Mouse (Mus musculus) hindbrain, postnatal 0 days (tissue): ENCODE measurements around the gene Pbx4. TPM values are rescaled to one million over a fixed set of nuclear protein-coding genes. Genes with fewer than 3 reads are reported as not detected.
A peak's percentile ranks its signal among the peaks of the same experiment; 100 is the strongest.

Experiments used
- ATAC-seq: fragments of 200-750 bp; cut with Nextera tagmentation; 2 replicates; pipeline ENCODE4 v1.8.0; 2017; ENCODE audit warnings: mild to moderate bottlenecking, moderate TSS enrichment, moderate library complexity
- DNase-seq: peaks from one replicate; pipeline ENCODE4 v3.0.0-alpha.2; 2015; ENCODE audit warnings: low spot score
- H3K27ac ChIP-seq: fragments of 300-500 bp; sonication (generic); 2 replicates; pipeline ENCODE4 v1.5.1; 2014; ENCODE audit warnings: mild to moderate bottlenecking
- H3K27me3 ChIP-seq: fragments of 300-500 bp; sonication (generic); 2 replicates; pipeline ENCODE4 v1.6.1; 2014; ENCODE audit warnings: low read length, mixed read lengths; ENCODE audit not compliant: insufficient read depth
- H3K36me3 ChIP-seq: fragments of 300-500 bp; sonication (generic); 2 replicates; pipeline ENCODE4 v1.6.1; 2014; ENCODE audit warnings: low read length, mixed read lengths; ENCODE audit not compliant: insufficient read depth
- H3K4me1 ChIP-seq: fragments of 300-500 bp; sonication (generic); 2 replicates; pipeline ENCODE4 v1.6.1; 2014; ENCODE audit warnings: antibody characterized with exemption, low read length, mixed read lengths; ENCODE audit not compliant: insufficient read depth
- H3K4me2 ChIP-seq: fragments of 300-500 bp; sonication (generic); 2 replicates; pipeline ENCODE4 v1.6.1; 2014; ENCODE audit warnings: low read depth, mild to moderate bottlenecking, low read length, moderate library complexity, mixed read lengths
- H3K4me3 ChIP-seq: fragments of 300-500 bp; sonication (generic); 2 replicates; pipeline ENCODE4 v1.5.1; 2014; ENCODE audit warnings: low read length
- H3K9ac ChIP-seq: fragments of 300-500 bp; sonication (generic); replicated peaks from 2 replicates; pipeline ENCODE4 v1.6.1; 2014; ENCODE audit warnings: mild to moderate bottlenecking, low read length, moderate library complexity, mixed read lengths
- H3K9me3 ChIP-seq: fragments of 300-500 bp; sonication (generic); 2 replicates; pipeline ENCODE4 v1.6.1; 2016; ENCODE audit warnings: low read length, mixed read lengths
- CTCF ChIP-seq: IDR thresholded peaks from 2 replicates; pipeline ENCODE4 v1.5.1; 2016; ENCODE audit warnings: antibody characterized with exemption, control low read depth, low read depth
- WGBS: fragments of 180-500 bp; shearing (Covaris S2); extraction: QIAGEN DNeasy Blood & Tissue Kit; methylation state at CpG from one replicate; pipeline ENCODE4 v1.1.7; 2014; 5-methylcytosine and 5-hydroxymethylcytosine counted together
- polyA plus RNA-seq: library from polyadenylated mRNA; unstranded; fragments of >200 nt; fragmentation: Nextera tagmentation; extraction: Ambion mirVana; gene quantifications from 2 replicates; pipeline ENCODE4 v1.2.1, GENCODE M21; 2015
- total RNA-seq: library from RNA; depleted of rRNA; stranded (reverse); fragments of >200 nt; gene quantifications from 2 replicates; pipeline ENCODE4 v1.2.3, GENCODE M21; 2014

Pbx4 gene
- total and polyA plus RNA-seq, 2 experiments from 2014 or later, result 81.9 to 86.4 TPM

DNA sequence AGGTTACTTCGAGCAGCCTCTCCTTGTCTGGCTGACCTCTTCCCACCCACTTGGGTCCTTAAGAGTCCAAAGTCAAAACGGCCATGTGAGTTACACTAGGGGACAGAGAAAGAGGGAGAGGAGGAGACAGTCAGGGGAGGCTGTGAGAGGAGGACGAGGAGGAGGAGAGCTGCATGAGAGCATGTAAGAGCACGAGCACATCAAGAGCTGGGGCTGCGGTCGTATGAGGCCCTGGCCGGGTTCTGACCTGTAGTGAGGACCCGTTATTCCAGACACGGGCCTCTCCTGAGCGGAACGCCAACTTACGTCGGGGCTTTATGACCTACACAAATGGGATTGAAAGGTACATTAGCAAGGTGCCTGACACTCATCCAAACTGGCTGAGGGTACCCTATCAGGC, 79.6 kb downstream of the Pbx4 start:
- ATAC-seq, result no peak
- Histone ChIP-seq H3K4me3 (no peak overlapping the region), H3K4me1 (no peaks in the 10 kb centered on the region), H3K36me3 (peaks cover 61% of the 10 kb centered on the region), H3K9me3 (no peaks in the 10 kb centered on the region), H3K27me3 (no peaks in the 10 kb centered on the region), H3K27ac (no peak overlapping the region), H3K4me2 (no peak overlapping the region), H3K9ac (no peak overlapping the region)
- WGBS, result 96% methylated on average over 13 of the region's 13 CpGs
- no peak for DNase-seq
- TF ChIP-seq CTCF, result no peak

DNA sequence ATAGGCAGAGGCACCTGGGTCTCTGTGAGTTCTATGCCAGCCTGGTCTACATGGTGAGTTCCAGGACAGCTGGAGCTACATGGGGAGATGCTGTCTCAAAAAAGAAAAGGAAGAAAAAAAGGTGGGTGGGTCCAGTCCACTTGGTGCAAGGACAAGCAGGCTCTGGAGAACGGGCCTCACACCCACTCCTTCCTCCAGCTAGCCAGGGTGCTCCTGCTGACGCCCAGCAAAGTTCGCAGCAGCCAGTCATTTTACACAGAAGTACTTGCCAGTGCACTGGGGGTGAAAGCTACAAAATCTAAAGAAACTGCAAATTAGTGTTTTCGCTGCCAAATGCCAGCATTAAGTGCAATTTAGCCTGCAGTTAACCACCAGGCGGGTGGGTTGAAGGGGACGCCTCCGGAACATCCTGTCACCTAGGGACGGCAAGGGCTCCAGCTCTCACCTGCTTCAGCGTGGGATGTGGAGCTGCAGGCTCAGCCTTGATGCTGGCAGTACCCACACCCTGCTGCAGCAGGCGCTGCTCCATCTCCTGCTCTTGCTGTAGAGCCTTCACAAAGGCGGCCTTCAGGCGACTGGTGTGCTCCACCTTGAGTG, 80.3 kb downstream of the Pbx4 start:
- ATAC-seq, result no peak
- Histone ChIP-seq H3K27me3 (no peaks in the 10 kb centered on the region), H3K27ac (no peak overlapping the region), H3K4me3 (no peak overlapping the region), H3K9ac (no peak overlapping the region), H3K9me3 (no peaks in the 10 kb centered on the region), H3K36me3 (peaks cover 61% of the 10 kb centered on the region), H3K4me2 (no peak overlapping the region), H3K4me1 (no peaks in the 10 kb centered on the region)
- 88% methylated on average over 12 of the region's 12 CpGs for WGBS
- TF ChIP-seq CTCF, result no peak
- DNase-seq, result no peak

DNA sequence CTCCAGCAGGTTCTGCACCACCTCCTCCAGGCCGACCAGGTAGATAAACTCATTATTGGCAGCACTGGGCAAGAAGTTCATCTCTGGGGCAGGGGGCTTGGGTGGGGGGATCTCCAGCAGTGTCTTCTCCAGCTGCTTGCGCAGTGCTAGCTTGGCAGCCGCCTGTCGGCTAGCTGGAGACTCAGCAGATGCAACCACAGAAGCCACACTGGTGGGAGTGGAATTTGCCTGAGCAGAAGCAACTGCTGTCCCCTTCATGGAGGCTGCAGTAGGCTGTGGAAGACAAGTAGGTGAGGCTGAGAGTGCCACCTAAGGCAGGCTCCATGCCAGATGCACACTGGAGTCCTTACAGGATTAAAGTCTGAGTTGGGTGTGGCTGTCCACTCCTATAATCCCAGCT, 82.2 kb downstream of the Pbx4 start:
- 82% methylated on average over 4 of the region's 4 CpGs for WGBS
- H3K4me1 ChIP-seq, result no peaks in the 10 kb centered on the region
- no peak for TF ChIP-seq CTCF

DNA sequence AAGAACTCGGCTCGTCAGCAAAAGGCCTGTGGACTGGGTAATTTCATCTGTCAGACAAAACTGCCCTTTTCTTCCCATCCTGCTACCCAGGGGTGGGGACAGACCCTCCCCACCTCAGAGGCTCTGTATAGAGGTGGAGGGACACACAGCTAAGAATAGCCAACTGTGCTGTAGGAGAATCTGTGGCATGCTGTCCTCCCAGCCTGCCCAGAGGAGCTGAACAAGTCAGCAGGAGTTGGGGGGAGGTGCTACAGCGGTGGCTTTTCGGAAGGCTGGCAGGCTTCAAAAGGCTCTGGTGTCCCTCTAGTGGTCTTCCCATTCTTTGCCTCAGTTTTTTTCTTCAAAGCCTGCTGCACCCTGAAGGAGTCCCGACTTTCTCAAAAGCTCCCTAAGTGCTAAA, 83.5 kb downstream of the Pbx4 start:
- H3K9ac ChIP-seq, result no peak overlapping the region; the same call in 1 of the 2 replicates
- ATAC-seq (peak; percentile 52), DNase-seq (peak; percentile 79)
- H3K9me3 ChIP-seq, result no peaks in the 10 kb centered on the region
- H3K36me3 ChIP-seq, result peaks cover 38% of the 10 kb centered on the region
- 27% methylated on average over 5 of the region's 5 CpGs for WGBS
- H3K4me1 ChIP-seq, result no peaks in the 10 kb centered on the region
- H3K4me2 ChIP-seq, result no peak overlapping the region
- H3K27ac ChIP-seq, result peak overlapping the region; percentile 17; the same call in 1 of the 2 replicates
- no peak overlapping the region for H3K4me3 ChIP-seq
- H3K27me3 ChIP-seq, result no peaks in the 10 kb centered on the region
- peak; percentile 75 for TF ChIP-seq CTCF

More for the DNA sequence above, 82.2 kb downstream of the Pbx4 start:
- H3K9ac ChIP-seq, result no peak overlapping the region
- H3K4me2 ChIP-seq, result no peak overlapping the region
- ATAC-seq (no peak), DNase-seq (no peak)
- H3K9me3 ChIP-seq, result no peaks in the 10 kb centered on the region
- H3K27me3 ChIP-seq, result no peaks in the 10 kb centered on the region
- H3K36me3 ChIP-seq, result peaks cover 49% of the 10 kb centered on the region
- H3K4me3 ChIP-seq, result no peak overlapping the region
- no peak overlapping the region for H3K27ac ChIP-seq

DNA sequence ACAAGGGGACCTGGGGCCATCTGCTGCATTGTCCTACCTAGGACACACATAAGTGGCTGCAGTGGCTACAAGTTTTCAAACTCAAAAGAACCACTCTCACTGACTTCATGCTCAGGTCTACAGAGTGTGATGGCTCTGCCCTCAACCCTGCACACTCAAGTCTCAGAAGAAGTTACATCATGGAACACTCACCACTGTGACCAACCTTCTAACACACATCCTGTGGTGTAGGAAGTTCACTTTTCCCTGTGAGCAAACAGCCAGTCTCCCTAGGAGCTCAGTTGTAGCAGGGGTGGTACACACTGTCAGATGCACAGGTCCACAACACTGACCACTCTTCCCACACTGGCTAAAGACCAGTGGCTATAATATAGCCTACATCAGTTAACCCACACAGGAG, 86.2 kb downstream of the Pbx4 start:
- Histone ChIP-seq H3K27ac (no peak overlapping the region), H3K36me3 (peaks cover 18% of the 10 kb centered on the region), H3K4me2 (no peak overlapping the region), H3K4me3 (no peak overlapping the region), H3K4me1 (no peaks in the 10 kb centered on the region), H3K27me3 (no peaks in the 10 kb centered on the region), H3K9me3 (no peaks in the 10 kb centered on the region), H3K9ac (no peak overlapping the region)
- ATAC-seq, result 0 out of 2 replicates have a peak, but pooled peaks have one; percentile 0
- no peak for DNase-seq
- TF ChIP-seq CTCF, result no peak

DNA sequence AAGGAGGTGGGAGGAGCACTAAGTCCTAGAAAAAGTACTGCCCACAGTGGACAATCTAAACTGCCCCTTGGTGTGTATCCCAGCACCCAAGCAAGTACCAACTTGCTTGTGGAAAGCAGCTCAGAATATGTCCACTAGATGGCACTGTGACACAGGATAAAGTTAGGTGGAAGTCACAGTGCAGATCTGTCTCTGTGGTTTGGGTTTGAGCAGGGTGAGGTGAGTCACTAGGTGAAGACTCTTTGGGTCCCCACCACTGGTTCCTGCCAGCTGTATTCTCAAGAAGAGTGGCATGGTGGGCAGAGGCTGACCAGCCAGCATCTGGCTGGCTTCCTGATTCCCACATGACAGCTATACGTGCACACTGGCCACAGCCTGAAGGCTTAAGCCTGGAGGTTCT, 86.7 kb downstream of the Pbx4 start:
- peak; percentile 92 for DNase-seq
- H3K9me3 ChIP-seq, result no peaks in the 10 kb centered on the region
- no peaks in the 10 kb centered on the region for H3K4me1 ChIP-seq
- no peak overlapping the region for H3K4me3 ChIP-seq
- peak; percentile 96 for TF ChIP-seq CTCF
- peak; percentile 64 for ATAC-seq
- no peak overlapping the region for H3K27ac ChIP-seq
- WGBS, result 50% methylated on average over 1 of the region's 1 CpGs
- H3K27me3 ChIP-seq, result no peaks in the 10 kb centered on the region
- H3K36me3 ChIP-seq, result peaks cover 17% of the 10 kb centered on the region
- H3K4me2 ChIP-seq, result no peak overlapping the region
- no peak overlapping the region for H3K9ac ChIP-seq

DNA sequence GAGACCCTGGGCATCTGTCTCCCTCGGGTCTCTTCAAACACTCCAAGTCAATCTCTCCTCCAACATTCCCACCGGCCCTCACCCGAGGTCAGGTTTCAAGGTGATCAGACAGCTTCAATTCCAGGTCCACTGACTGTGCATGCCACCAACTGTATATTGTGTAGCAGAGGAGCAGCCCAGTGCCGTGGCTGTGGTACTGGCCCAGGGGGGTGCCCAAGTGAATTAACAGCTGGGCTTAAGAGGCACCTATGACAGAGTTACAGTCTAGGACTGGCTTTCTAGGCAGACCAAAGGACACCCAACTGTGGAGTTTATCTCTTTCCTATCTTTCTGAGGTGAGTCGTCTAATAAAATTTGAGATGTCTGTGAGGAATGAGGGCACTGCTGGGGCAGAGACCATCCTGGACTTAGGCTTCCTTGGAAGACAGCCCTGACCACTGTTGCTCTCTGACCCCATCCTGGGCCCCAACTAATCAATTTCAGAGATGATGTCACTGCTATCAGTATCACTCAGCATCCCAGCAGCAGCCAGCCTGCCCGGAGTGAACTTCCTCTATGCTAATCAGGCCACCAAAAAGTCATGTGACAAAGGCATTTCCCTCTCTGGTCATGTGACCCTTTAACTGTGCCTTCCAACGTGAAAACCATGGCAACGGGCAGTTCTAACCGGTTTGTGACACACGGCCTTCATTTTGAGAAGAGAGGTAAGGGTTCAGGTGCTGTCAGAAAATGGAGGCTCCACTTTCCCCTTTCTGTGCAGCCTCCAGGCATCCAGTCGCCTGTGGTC, 87.8 kb downstream of the Pbx4 start:
- Histone ChIP-seq H3K4me1 (no peaks in the 10 kb centered on the region), H3K4me3 (no peak overlapping the region), H3K9ac (no peak overlapping the region), H3K27ac (peak overlapping the region; percentile 67; the same call in 1 of the 2 replicates), H3K9me3 (no peaks in the 10 kb centered on the region), H3K4me2 (no peak overlapping the region), H3K36me3 (peaks cover 10% of the 10 kb centered on the region; the same call in 1 of the 2 replicates), H3K27me3 (no peaks in the 10 kb centered on the region)
- WGBS, result 52% methylated on average over 11 of the region's 11 CpGs
- no peak for TF ChIP-seq CTCF
- peak; percentile 81 for DNase-seq
- peak; percentile 79 for ATAC-seq
